Mouse (Mus musculus): ENCODE measurements around the gene Aldh16a1. TPM values are rescaled to one million over a fixed set of nuclear protein-coding genes. Genes with fewer than 3 reads are reported as not detected.

Gene Aldh16a1
- polyA plus RNA-seq, 1 experiment from 2014 or later: 106 TPM

- Histone ChIP-seq H3K4me3 (ENCODE audit: low read length) (no peak overlapping the region), H3K27ac (ENCODE audit: low read length) (no peak overlapping the region), H3K27me3 (replicated peaks; ENCODE audit: control insufficient read depth, insufficient read depth, low read length) (no peaks in the 10 kb centered on the region), H3K4me2 (ENCODE audit: low read depth, low read length) (no peak overlapping the region), H3K9ac (ENCODE audit: low read depth, low read length) (no peak overlapping the region), H3K36me3 (ENCODE audit: control insufficient read depth, insufficient read depth, low read length) (peaks cover 16% of the 10 kb centered on the region), H3K9me3 (ENCODE audit: control insufficient read depth, low read length) (no peaks in the 10 kb centered on the region), H3K4me1 (ENCODE audit: control insufficient read depth, insufficient read depth, low read length) (peaks cover 18% of the 10 kb centered on the region; the same call in 1 of the 2 replicates)
- no peak for ATAC-seq
- WGBS: 95% methylated on average over 8 of the region's 8 CpGs
Measured at GRCm38 (mm10) chr7:45145460-45145859, 8.9 kb downstream of the Aldh16a1 start.

DNA sequence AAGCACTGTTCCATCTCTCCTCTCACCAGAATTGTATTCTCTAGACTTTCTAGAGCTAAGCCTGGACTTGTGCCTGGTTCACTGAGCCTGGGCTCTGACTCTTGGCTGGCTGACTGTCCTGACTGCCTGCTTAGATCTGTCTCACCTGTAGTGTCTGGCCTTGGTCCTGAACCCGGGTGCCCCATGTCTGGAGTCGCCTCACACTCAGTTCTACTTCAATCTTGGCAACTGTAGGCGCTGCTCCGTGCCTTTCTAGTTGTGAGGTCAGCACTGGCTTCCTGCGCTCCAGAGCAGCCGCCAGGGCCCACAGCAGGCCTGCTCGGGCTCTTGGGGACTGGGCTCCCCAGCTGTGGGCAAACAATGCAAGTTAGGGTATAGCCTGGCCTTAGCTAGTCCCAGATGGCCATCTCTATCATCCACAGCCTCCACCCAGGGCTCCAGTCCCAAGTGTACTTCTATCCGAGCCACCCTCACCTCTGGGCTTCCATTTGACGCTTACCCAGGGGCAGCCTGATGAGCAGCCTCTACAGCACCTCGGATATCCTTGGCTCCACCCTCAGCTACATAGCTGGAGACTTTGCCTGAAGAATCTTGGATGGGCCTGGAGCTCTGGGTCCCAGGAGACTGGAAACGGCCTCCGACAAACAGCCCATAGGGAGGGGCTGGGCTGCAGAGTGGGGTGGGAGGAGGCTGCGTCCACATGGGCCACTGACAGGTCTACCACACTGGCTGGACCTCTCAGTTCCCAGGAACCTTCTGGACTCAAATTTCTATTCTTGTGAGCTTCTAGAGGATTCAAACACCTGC is 9.8 kb downstream of the Aldh16a1 start:
- Histone ChIP-seq H3K4me2 (ENCODE audit: low read depth, low read length) (no peak overlapping the region), H3K27ac (ENCODE audit: low read length) (no peak overlapping the region), H3K9me3 (ENCODE audit: control insufficient read depth, low read length) (no peaks in the 10 kb centered on the region), H3K36me3 (ENCODE audit: control insufficient read depth, insufficient read depth, low read length) (peaks cover 16% of the 10 kb centered on the region), H3K9ac (ENCODE audit: low read depth, low read length) (no peak overlapping the region), H3K27me3 (replicated peaks; ENCODE audit: control insufficient read depth, insufficient read depth, low read length) (no peaks in the 10 kb centered on the region), H3K4me1 (ENCODE audit: control insufficient read depth, insufficient read depth, low read length) (peaks cover 13% of the 10 kb centered on the region; the same call in 1 of the 2 replicates), H3K4me3 (ENCODE audit: low read length) (no peak overlapping the region)
- no peak for ATAC-seq
- WGBS: 88% methylated on average over 13 of the region's 13 CpGs

DNA sequence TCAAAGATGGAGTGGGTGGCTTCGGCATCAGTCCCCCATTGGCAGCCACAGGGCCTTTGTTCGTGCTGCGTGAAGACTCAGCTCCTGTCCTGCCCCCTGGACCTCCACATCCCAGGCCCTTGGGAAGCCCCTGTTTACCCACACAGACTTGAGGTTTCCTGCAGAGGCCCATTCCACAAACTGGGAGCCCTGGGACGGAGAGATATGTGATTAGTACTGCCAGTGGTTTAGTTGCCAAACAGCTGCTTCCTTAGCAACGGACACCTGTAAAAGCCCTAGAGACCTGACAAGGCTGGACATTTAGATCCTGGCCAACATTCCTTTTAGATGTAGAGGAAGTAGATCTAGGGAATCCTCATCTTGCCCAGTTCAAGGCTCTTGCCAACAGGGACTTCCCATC is 12.5 kb downstream of the Aldh16a1 start:
- no peak overlapping the region for H3K9ac ChIP-seq (ENCODE audit: low read depth, low read length)
- no peak for ATAC-seq
- H3K9me3 ChIP-seq (ENCODE audit: control insufficient read depth, low read length): no peaks in the 10 kb centered on the region
- no peak overlapping the region for H3K4me3 ChIP-seq (ENCODE audit: low read length)
- no peaks in the 10 kb centered on the region for H3K4me1 ChIP-seq (ENCODE audit: control insufficient read depth, insufficient read depth, low read length)
- H3K27me3 ChIP-seq (replicated peaks; ENCODE audit: control insufficient read depth, insufficient read depth, low read length): no peaks in the 10 kb centered on the region
- H3K27ac ChIP-seq (ENCODE audit: low read length): no peak overlapping the region
- WGBS: 87% methylated on average over 5 of the region's 5 CpGs
- no peak overlapping the region for H3K4me2 ChIP-seq (ENCODE audit: low read depth, low read length)
- peaks cover 16% of the 10 kb centered on the region for H3K36me3 ChIP-seq (ENCODE audit: control insufficient read depth, insufficient read depth, low read length)

- no peaks in the 10 kb centered on the region for H3K9me3 ChIP-seq (ENCODE audit: control insufficient read depth, low read length)
- no peak overlapping the region for H3K4me3 ChIP-seq (ENCODE audit: low read length)
- H3K36me3 ChIP-seq (ENCODE audit: control insufficient read depth, insufficient read depth, low read length): peaks cover 16% of the 10 kb centered on the region
- ATAC-seq: no peak
- H3K4me1 ChIP-seq (ENCODE audit: control insufficient read depth, insufficient read depth, low read length): no peaks in the 10 kb centered on the region
- WGBS: 85% methylated on average over 3 of the region's 3 CpGs
- H3K9ac ChIP-seq (ENCODE audit: low read depth, low read length): no peak overlapping the region
- no peak overlapping the region for H3K27ac ChIP-seq (ENCODE audit: low read length)
- H3K27me3 ChIP-seq (replicated peaks; ENCODE audit: control insufficient read depth, insufficient read depth, low read length): no peaks in the 10 kb centered on the region
- H3K4me2 ChIP-seq (ENCODE audit: low read depth, low read length): no peak overlapping the region
Measured at GRCm38 (mm10) chr7:45141319-45141718, 13.1 kb downstream of the Aldh16a1 start.

DNA sequence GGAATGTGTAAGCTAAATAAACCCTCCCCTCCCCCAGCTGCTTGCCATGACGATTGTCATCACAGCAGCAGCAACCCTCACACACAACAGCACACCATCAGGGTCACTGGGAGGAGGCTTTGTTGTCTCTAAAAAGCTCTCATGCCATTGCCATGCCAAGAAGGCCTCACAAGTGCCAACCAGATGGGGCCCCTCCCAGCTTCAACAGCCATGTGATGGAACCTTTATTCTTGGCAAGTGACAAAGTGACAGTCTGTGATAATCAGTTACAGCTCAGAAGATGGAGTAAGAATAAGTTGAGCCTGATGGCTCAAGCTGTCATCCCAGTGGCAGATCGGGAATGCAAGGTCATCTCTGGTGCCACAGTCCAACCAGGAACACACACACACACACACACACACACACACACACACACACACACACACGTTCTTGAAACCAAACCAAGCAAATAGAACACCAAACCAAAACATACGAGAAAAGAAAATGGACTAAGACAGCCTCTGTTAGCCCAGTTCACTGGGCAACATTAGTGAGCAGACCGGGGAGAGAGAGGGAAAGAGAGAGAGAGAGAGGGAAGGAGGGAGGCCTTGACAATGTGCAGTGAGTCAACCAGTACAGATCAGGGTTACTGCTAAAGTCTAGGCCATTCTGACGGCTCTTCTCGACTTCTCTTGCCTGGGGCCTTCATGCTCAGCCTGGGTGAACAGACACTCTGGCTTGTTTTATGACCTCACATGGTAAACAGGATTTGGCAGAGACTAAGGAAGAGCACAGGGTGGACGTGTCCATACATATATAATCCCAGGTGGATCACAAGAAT is 14.3 kb downstream of the Aldh16a1 start:
- Histone ChIP-seq H3K4me1 (ENCODE audit: control insufficient read depth, insufficient read depth, low read length) (no peaks in the 10 kb centered on the region; the same call in 1 of the 2 replicates), H3K4me3 (ENCODE audit: low read length) (no peak overlapping the region), H3K4me2 (ENCODE audit: low read depth, low read length) (no peak overlapping the region), H3K27ac (ENCODE audit: low read length) (no peak overlapping the region), H3K9me3 (ENCODE audit: control insufficient read depth, low read length) (no peaks in the 10 kb centered on the region), H3K9ac (ENCODE audit: low read depth, low read length) (no peak overlapping the region), H3K27me3 (replicated peaks; ENCODE audit: control insufficient read depth, insufficient read depth, low read length) (no peaks in the 10 kb centered on the region), H3K36me3 (ENCODE audit: control insufficient read depth, insufficient read depth, low read length) (peaks cover 14% of the 10 kb centered on the region)
- 70% methylated on average over 8 of the region's 8 CpGs for WGBS
- ATAC-seq: no peak

- H3K9me3 ChIP-seq (ENCODE audit: control insufficient read depth, low read length): peaks cover under 1% of the 10 kb centered on the region; the same call in 1 of the 2 replicates
- peaks cover 6% of the 10 kb centered on the region for H3K36me3 ChIP-seq (ENCODE audit: control insufficient read depth, insufficient read depth, low read length)
- 92% methylated on average over 1 of the region's 1 CpGs for WGBS
- H3K27me3 ChIP-seq (replicated peaks; ENCODE audit: control insufficient read depth, insufficient read depth, low read length): no peaks in the 10 kb centered on the region
- no peak overlapping the region for H3K4me2 ChIP-seq (ENCODE audit: low read depth, low read length)
- H3K4me3 ChIP-seq (ENCODE audit: low read length): no peak overlapping the region
- peaks cover 3% of the 10 kb centered on the region; the same call in 1 of the 2 replicates for H3K4me1 ChIP-seq (ENCODE audit: control insufficient read depth, insufficient read depth, low read length)
- no peak overlapping the region for H3K9ac ChIP-seq (ENCODE audit: low read depth, low read length)
- no peak for ATAC-seq
- no peak overlapping the region for H3K27ac ChIP-seq (ENCODE audit: low read length)
Measured at GRCm38 (mm10) chr7:45138403-45138802, 16.0 kb downstream of the Aldh16a1 start.

DNA sequence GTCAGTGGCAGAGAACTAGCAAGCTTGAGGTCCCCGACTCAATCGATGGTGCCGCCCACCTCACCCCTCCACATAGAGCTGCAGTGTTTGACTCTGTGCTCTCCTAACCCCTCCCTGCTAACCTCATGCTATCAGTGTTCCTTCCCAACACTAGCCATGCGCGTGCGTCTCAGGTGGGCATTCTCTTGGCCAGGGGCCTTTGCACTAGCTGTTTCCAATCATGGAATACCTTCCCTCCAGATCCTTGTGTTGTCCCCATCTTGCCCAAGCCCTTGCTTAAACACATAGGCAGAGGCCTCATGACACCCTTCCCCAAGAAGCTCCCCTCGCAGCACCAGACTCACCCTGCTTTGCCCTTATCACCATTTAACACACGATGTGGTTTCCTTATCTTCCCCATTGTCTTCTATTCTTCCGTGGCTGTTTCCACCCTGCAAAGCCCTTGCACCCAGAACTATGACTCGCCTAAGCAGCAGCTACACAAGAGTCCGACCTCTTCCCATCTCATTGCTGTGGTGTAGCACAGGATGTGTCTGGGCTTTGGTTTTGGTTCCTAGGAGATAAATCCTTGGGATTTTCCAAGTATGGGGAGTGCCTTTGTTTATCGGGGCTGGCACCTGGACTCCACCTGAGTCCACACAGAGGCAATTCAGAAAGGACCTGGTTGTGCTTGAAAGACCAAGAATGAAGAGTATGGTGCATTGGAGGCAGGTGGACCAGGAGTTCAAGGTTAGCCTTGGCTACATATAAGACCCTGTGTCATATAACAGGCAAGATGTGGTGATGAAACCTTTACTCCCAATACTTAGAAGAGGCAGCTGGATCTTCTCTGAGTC is 17.0 kb downstream of the Aldh16a1 start:
- Histone ChIP-seq H3K27ac (ENCODE audit: low read length) (no peak overlapping the region), H3K9me3 (ENCODE audit: control insufficient read depth, low read length) (peaks cover 3% of the 10 kb centered on the region; the same call in 1 of the 2 replicates), H3K9ac (ENCODE audit: low read depth, low read length) (no peak overlapping the region), H3K4me2 (ENCODE audit: low read depth, low read length) (no peak overlapping the region), H3K4me3 (ENCODE audit: low read length) (no peak overlapping the region), H3K4me1 (ENCODE audit: control insufficient read depth, insufficient read depth, low read length) (peaks cover 3% of the 10 kb centered on the region; the same call in 1 of the 2 replicates), H3K27me3 (replicated peaks; ENCODE audit: control insufficient read depth, insufficient read depth, low read length) (no peaks in the 10 kb centered on the region), H3K36me3 (ENCODE audit: control insufficient read depth, insufficient read depth, low read length) (no peaks in the 10 kb centered on the region; the same call in 1 of the 2 replicates)
- ATAC-seq: no peak
- WGBS: 72% methylated on average over 12 of the region's 12 CpGs

- H3K4me1 ChIP-seq (ENCODE audit: control insufficient read depth, insufficient read depth, low read length): peaks cover 3% of the 10 kb centered on the region; the same call in 1 of the 2 replicates
- WGBS: 2% methylated on average over 29 of the region's 29 CpGs
- peaks cover 3% of the 10 kb centered on the region; the same call in 1 of the 2 replicates for H3K9me3 ChIP-seq (ENCODE audit: control insufficient read depth, low read length)
- H3K4me2 ChIP-seq (ENCODE audit: low read depth, low read length): peak within 1 kb of the TSS; percentile 79
- peak; percentile 88 for ATAC-seq
- no peaks in the 10 kb centered on the region for H3K27me3 ChIP-seq (replicated peaks; ENCODE audit: control insufficient read depth, insufficient read depth, low read length)
- H3K27ac ChIP-seq (ENCODE audit: low read length): no peak within 1 kb of the TSS
- H3K36me3 ChIP-seq (ENCODE audit: control insufficient read depth, insufficient read depth, low read length): no peaks in the 10 kb centered on the region
- H3K4me3 ChIP-seq (ENCODE audit: low read length): peak within 1 kb of the TSS; percentile 74
- peak within 1 kb of the TSS; percentile 81 for H3K9ac ChIP-seq (ENCODE audit: low read depth, low read length)
Measured at GRCm38 (mm10) chr7:45135993-45136567, 18.3 kb downstream of the Aldh16a1 start, which contains the start of the genes Gm45713 and Flt3l. Gm45713 (minus strand) TSS chr7:45136231. Flt3l (minus strand) TSS chr7:45136432.

Data from intestine, embryonic 16.5 days (tissue).